Mouse (Mus musculus) adrenal gland, postnatal 14 days (tissue): ENCODE measurements around the gene Fam89b. TPM values are rescaled to one million over a fixed set of nuclear protein-coding genes. Genes with fewer than 3 reads are reported as not detected.

Source experiments
- DNase-seq: peaks from one replicate; pipeline ENCODE4 v3.0.0; 2021; ENCODE audit warnings: mixed read lengths
- total RNA-seq: library from RNA; stranded (reverse); gene quantifications from 2 replicates; pipeline ENCODE4 v1.2.3, GENCODE M21; 2021

Fam89b gene
- total RNA-seq, 1 experiment from 2014 or later, result 41.3 TPM

DNA sequence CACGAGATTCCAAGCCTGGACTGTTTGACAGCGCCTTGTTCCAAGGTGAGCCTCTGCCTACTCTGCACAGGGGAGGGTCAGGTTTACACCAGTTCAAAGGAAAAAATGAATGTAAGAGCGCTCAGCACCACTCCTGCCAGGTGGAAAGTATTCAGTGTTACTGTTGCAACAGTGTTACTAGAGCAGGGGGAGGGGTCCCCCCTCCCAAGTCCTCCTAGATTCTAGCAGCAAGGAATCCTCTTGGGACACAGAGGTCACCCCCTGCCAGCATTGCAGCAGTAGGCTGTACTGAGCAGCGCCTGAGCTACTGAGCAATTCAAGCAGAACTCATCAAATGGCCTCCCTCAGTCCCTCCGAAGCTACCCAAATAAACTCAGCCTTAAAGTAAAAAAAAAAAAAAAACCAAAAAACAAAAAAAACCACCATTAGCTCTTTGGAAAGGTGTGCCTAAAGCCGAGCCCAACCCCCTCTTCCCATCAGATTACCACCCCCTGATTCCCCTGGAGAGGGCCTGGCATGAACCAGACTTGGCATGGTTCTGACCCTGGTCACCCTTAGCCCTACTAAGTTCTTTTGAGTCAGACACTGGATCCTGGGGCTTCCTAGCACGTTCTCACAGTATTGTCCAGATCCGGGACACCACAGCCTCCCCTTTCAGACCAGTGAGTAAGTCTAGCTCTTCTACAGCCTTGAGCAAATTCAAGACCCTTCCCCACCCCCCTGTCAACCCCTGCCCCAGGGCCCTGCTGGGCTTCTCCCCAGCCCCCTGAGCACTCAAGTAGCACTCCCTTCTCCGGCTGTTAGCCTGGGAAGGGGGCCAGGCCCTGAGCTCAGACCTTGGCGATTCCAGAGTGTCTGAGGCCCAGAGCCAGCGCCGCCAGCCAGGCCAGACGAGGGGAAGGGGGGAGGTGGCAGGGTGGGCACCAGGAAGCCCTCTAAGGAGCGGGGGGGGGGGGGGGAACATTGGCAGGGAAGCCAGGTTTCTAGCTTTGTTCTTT is 11.2 kb upstream of the Fam89b start, which contains the start of gene Ltbp3:
Ltbp3 (plus strand) TSS at position 585 of the 998 bp plus-strand sequence.
- peak; percentile 87 for DNase-seq

DNA sequence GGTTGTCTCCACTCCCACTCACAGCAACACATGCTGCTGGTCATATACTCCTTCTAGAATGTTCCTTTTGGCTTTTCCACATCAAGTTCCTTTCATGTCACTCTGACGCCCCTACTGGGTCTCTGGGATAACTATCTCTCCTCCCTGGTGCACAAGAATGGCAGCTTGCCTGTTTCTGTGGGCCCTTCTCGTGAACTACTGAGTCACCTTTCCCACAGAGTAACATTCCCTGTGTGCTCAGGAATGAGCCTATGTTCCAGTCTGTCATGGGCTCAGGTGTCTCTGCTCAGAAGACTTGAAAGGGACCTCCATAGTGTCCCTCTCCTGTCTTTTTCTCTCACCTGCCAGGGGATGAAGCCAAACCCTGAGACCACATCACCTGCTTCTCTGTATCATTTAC is 10.0 kb upstream of the Fam89b start:
- DNase-seq, result no peak

DNA sequence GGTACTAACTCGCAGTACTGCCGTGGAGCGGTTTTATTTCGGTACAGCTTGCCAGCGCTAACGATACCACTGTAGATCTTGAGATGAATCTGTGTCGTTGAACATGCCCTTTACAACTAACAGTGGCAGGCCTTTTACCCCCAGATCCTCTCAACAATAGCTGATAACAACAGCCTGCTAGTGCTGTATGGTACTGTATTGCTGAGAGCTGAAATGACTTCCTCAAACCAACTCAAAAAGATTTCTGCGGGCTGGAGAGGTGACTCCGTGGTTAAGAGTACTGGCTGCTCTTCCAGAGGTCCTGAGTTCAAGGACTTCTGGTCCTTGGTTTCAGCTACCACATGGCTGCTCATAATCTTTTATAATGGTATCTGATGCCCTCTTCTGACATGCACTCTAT is 4.9 kb upstream of the Fam89b start:
- DNase-seq, result no peak

- peak; percentile 96 for DNase-seq
These were observed 2.0 kb upstream of the Fam89b start for GRCm38 (mm10) chr19:5731264-5731978.

- DNase-seq, result peak; percentile 71
These were observed 1.1 kb upstream of the Fam89b start for GRCm38 (mm10) chr19:5730314-5731186.

- DNase-seq, result peak; percentile 80
These were observed 616 bp downstream of the Fam89b start for GRCm38 (mm10) chr19:5728631-5729443.

DNA sequence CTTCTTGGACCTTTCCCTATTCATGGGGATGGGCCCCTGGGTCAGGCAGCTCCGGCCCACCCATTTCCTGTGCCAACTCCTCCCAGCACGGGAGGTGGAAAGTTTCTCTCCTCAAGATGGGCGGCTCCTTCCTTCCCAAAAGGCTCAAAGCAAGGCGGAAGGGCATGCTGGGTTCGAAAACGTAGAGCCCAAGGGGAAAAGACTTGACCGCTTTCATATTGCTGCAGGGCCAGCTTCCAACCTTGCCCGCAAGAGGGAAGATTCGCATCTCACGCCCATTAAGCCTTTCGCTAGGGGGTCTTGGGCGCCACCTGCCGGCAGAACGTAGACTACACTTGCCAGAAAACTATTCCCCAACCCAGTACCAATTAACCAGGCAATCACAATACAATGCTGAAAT is 1.8 kb downstream of the Fam89b start:
- peak; percentile 92 for DNase-seq

DNA sequence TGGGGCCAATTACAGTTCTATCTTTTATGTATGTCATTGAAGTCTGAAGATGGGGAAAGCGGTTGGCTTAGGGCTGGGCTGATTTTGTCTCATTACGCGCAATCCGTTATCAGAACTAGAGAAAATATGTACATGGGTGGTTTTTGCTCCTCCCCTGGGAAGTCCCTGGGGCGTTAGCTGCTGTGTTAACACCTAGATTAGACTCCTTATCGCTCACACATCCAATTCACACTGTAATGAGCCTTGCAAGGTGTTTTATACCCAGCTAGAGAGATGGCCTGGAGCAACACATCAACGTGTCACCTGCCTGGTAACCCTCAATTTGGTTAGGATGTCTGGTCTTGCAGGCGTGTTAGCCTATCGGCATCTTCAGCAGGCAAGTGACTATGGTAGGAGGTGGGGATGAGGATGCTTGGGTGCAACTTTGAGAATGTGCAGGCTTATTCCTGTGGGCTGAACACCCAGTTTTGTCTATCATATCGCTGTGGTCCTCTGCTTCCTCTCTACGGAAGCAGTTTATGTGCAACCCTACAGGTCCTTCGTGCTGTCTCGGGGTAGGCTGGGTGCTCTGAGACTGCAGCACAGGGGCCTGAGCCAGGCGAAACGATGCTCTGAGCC is 2.4 kb downstream of the Fam89b start:
- DNase-seq, result no peak

- peak; percentile 91 for DNase-seq
These were observed 3.5 kb downstream of the Fam89b start, which contains the start of gene Ehbp1l1 for GRCm38 (mm10) chr19:5725767-5726515. Gene Ehbp1l1, minus strand, starts transcription at chr19:5726317.

DNA sequence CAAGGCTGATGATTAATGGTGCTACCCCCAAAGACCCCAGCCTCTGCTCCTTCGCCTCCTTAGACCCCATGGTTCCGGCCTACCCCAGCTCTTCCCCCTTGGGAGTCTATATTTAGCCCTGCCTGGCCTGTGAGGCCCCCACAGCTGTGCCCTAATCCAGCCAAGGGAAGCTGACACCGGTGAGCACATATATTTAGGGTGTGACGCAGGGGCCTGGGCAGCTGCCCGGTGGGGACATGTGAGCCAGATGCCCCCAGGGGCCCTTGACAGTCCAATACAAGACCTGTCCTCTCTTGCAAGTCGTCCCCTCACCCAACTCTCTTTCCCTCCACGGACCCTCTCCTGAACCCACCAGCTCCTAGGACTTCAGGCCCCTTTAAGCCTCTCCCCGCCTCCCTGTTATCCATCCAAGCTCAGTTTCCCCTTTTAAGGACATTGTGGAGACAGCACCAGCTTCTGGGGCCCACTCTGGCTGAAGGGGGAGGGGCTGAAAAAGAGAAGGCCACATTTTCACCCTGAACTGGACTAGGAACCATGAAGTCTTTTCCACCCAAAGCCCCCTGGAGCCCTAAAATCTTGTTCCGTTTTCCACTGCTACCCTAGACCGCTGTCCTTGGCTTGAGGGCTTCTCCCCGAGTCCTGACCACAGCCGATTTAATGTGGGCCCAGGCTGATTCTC is 4.3 kb downstream of the Fam89b start:
- peak; percentile 52 for DNase-seq

- DNase-seq, result peak; percentile 82
These were observed 4.9 kb downstream of the Fam89b start for GRCm38 (mm10) chr19:5724549-5724941.

DNA sequence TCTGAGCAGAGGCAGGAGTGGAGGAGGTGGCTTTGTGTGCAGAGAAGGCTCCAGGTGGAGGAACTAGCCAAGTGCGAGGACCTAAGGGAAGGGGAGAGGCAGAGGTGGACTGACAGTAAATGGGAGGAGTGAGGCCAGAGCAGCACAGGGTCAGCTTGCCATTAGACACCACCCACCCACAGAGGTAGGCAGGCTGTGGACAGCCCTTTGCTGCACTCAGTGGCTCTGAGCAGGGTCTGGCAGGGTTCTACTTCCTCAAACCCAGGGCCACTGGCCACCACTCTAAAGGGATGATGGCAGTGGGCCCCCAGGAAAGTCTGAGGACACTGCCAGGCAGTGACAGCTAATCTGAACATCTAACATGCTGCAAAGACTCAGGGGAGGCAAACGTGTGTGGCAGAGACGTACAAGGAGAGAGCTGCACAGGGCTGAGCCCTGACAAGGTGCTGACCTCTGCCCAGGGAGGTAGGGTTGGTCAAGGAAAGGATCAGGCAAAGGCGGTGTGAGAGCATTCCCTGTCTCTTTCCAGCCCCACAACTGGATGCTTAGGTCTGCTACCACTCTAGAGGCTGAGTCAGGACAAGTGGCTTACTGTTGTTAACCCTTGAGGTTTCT is 5.4 kb downstream of the Fam89b start:
- DNase-seq, result no peak

DNA sequence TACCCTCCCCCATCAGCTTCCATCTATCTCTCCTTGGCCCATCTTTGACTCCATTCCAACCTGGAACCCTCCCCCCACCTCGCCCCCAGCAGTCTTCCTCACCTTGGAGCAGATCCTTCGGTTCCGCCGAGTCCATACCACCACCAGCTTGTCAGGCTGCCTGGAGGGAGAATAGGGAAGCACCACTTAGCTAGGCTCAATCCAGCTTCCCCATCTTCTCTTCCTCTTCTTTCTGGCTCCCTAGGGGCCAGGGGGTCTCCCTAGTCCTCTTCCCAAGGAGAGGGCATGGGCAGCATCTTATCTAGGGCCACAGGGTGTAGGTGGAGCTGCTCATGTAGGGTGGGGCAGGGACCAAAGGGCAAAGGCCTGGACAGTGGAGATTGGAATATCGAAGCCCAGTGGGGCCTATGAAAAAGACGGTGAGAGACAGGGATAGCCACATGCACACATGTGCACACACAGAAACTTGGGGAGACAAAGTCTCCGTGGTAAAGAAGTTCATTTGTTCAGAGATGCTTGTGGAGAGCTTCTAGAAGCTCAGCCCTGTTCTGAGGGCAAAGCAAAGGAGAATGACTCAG is 6.5 kb downstream of the Fam89b start:
- DNase-seq, result no peak

- no peak for DNase-seq
These were observed 8.2 kb downstream of the Fam89b start for GRCm38 (mm10) chr19:5721233-5721632.

GRCm38 (mm10) chr19:5716955-5717354 is 12.5 kb downstream of the Fam89b start:
- peak; percentile 61 for DNase-seq

DNA sequence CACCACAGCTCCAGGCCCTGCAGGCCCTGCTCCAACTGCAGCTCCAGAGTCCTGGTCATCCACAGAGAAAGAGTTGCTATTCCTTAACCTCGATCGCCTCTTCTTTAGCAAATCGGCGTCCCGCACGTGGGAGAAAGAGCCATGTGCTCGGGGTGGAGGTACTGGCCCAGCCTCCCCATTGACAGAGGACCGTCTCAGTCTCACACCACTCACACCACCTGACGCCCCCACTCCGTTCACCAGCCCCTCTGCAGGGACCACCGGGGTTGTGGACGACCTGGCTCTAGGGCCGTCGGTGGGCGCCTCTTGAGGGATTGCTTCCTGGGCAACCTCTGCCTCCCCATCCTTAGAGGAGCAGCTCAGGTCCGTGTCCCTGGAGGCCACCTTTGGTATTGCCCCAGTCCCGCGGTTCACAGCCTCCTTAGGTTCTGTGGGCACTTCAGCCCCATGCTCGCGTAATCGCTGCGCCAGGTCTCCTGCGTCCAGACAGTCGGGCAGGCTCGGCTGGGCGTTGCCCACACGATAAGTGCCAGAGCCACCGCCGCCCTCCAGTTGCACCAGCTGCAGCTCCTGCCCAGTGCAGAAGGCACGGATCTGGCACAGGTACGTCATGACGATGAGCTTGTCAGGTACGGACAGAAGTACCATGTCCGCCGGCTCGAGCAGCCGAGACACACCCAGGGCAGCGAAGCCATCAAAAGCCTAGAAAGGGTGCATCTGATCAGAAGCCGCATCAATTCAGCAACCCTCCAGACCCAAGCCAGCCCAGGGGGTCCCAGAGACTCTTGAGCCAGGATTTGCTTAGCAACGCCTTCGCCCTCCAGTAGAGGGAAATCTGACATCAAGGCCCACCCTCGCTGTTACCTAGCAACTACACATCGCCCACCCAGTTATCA is 13.4 kb downstream of the Fam89b start:
- DNase-seq, result peak; percentile 53

DNA sequence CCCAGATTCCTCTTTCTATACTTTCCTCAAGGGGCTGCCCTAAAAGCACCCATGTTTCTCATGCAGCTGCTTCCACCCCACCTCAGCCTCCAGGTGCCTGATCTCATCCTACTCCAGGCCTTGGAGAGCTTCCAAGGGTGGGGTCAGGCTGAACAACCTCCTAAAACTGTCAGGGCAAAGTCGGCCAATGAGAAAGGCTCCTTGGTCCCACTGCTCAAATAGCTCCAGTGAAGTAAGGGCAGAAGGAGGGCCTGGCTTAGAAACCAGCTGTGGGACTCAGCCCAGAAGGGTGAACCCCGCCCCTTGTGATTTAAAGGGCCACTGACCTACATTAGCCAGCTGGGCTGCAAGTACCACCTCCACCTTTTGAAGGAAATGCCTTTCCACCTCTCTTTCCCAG is 15.7 kb downstream of the Fam89b start:
- peak; percentile 77 for DNase-seq
